Mouse (Mus musculus) spleen, adult 2 months (tissue): ENCODE measurements around the gene Klf1.

Source experiments
- CTCF ChIP-seq: fragments of 200-500 bp; IDR thresholded peaks from 2 replicates; pipeline ENCODE4 v1.5.1; 2011; ENCODE audit warnings: mild to moderate bottlenecking, inconsistent platforms; ENCODE audit not compliant: insufficient read depth, insufficient read length, insufficient replicate concordance; ENCODE audit errors: extremely low read depth
- POLR2A ChIP-seq: fragments of 200-500 bp; IDR thresholded peaks from 2 replicates; pipeline ENCODE4 v1.6.1; 2011; ENCODE audit warnings: low read depth, low read length, inconsistent platforms

GRCm38 (mm10) chr8:84871376-84872308 is 30.1 kb upstream of the Klf1 start, which contains the start of gene Syce2:
- no peak for TF ChIP-seq POLR2A
- TF ChIP-seq CTCF = no peak
